Mouse (Mus musculus): ENCODE results near the gene Hhipl1. TPM values are rescaled to one million over a fixed set of nuclear protein-coding genes. Genes with fewer than 3 reads are reported as not detected.

Gene Hhipl1
- not detected in 2 replicates for polyA plus RNA-seq (2015; fragmentation: Nextera tagmentation; extraction: Ambion mirVana)

GRCm38 (mm10) chr12:108305812-108306794, at the start of gene Hhipl1:
Hhipl1 (plus strand) TSS chr12:108306270.
- H3K27ac ChIP-seq, result no peak within 1 kb of the TSS
- H3K9me3 ChIP-seq (replicated peaks), result no peaks in the 10 kb centered on the region
- peak within 1 kb of the TSS; percentile 49 for H3K4me3 ChIP-seq (replicated peaks)
- no peaks in the 10 kb centered on the region for H3K36me3 ChIP-seq
- peak within 1 kb of the TSS; percentile 66 for H3K4me2 ChIP-seq
- ATAC-seq (ENCODE audit: low read depth) (no peak), DNase-seq (no peak)
- peak within 1 kb of the TSS; percentile 53; the same call in 1 of the 2 replicates for H3K9ac ChIP-seq
- no peaks in the 10 kb centered on the region; the same call in 1 of the 2 replicates for H3K4me1 ChIP-seq (replicated peaks)
- peaks cover 60% of the 10 kb centered on the region for H3K27me3 ChIP-seq
- WGBS (ENCODE audit: insufficient replicate concordance), result 3% methylated on average over 66 of the region's 67 CpGs

GRCm38 (mm10) chr12:108256734-108257133, 49.3 kb upstream of the Hhipl1 start:
- Histone ChIP-seq H3K4me2 (no peak overlapping the region), H3K9ac (no peak overlapping the region), H3K4me3 (replicated peaks) (no peak overlapping the region), H3K27me3 (no peaks in the 10 kb centered on the region), H3K27ac (no peak overlapping the region), H3K4me1 (replicated peaks) (peaks cover 47% of the 10 kb centered on the region), H3K36me3 (no peaks in the 10 kb centered on the region), H3K9me3 (replicated peaks) (no peaks in the 10 kb centered on the region)
- no peak for DNase-seq
- 70% methylated on average over 10 of the region's 10 CpGs for WGBS (ENCODE audit: insufficient replicate concordance)
- 0 out of 2 replicates have a peak, but pooled peaks have one; percentile 13 for ATAC-seq (ENCODE audit: low read depth)

- no peaks in the 10 kb centered on the region for H3K9me3 ChIP-seq (replicated peaks)
Observed at GRCm38 (mm10) chr12:108259322-108260049, 46.6 kb upstream of the Hhipl1 start.

GRCm38 (mm10) chr12:108260950-108261349, 45.1 kb upstream of the Hhipl1 start:
- Histone ChIP-seq H3K4me1 (replicated peaks) (peaks cover 51% of the 10 kb centered on the region), H3K4me3 (replicated peaks) (no peak overlapping the region), H3K27me3 (no peaks in the 10 kb centered on the region), H3K9ac (no peak overlapping the region), H3K27ac (no peak overlapping the region), H3K9me3 (replicated peaks) (no peaks in the 10 kb centered on the region), H3K4me2 (no peak overlapping the region), H3K36me3 (no peaks in the 10 kb centered on the region)
- DNase-seq (no peak), ATAC-seq (ENCODE audit: low read depth) (no peak)
- 71% methylated on average over 12 of the region's 12 CpGs for WGBS (ENCODE audit: insufficient replicate concordance)

More at GRCm38 (mm10) chr12:108259322-108260049, 46.6 kb upstream of the Hhipl1 start:
- no peaks in the 10 kb centered on the region for H3K27me3 ChIP-seq
- no peaks in the 10 kb centered on the region for H3K36me3 ChIP-seq
- no peak overlapping the region for H3K4me2 ChIP-seq
- no peak overlapping the region for H3K27ac ChIP-seq
- no peak overlapping the region for H3K4me3 ChIP-seq (replicated peaks)
- no peak for DNase-seq
- 76% methylated on average over 24 of the region's 24 CpGs for WGBS (ENCODE audit: insufficient replicate concordance)
- H3K9ac ChIP-seq, result no peak overlapping the region
- H3K4me1 ChIP-seq (replicated peaks), result peaks cover 43% of the 10 kb centered on the region
- no peak for ATAC-seq (ENCODE audit: low read depth)

- DNase-seq, result no peak
- WGBS (ENCODE audit: insufficient replicate concordance), result 38% methylated on average over 7 of the region's 7 CpGs
- peak; percentile 40 for ATAC-seq (ENCODE audit: low read depth)
- no peak overlapping the region for H3K4me2 ChIP-seq
- peaks cover 73% of the 10 kb centered on the region for H3K4me1 ChIP-seq (replicated peaks)
- H3K27me3 ChIP-seq, result no peaks in the 10 kb centered on the region
- no peak overlapping the region for H3K9ac ChIP-seq
- H3K9me3 ChIP-seq (replicated peaks), result no peaks in the 10 kb centered on the region
- H3K36me3 ChIP-seq, result no peaks in the 10 kb centered on the region
- H3K4me3 ChIP-seq (replicated peaks), result no peak overlapping the region
- peak overlapping the region; percentile 47; the same call in 1 of the 2 replicates for H3K27ac ChIP-seq
Observed at GRCm38 (mm10) chr12:108264918-108265317, 41.2 kb upstream of the Hhipl1 start.

- Histone ChIP-seq H3K4me1 (replicated peaks) (peaks cover 84% of the 10 kb centered on the region), H3K27me3 (no peaks in the 10 kb centered on the region), H3K4me3 (replicated peaks) (no peak overlapping the region), H3K9ac (no peak overlapping the region), H3K9me3 (replicated peaks) (no peaks in the 10 kb centered on the region), H3K4me2 (peak overlapping the region; percentile 17; the same call in 1 of the 2 replicates), H3K27ac (peak overlapping the region; percentile 34), H3K36me3 (no peaks in the 10 kb centered on the region)
- ATAC-seq (ENCODE audit: low read depth) (no peak), DNase-seq (no peak)
- WGBS (ENCODE audit: insufficient replicate concordance), result 47% methylated on average over 27 of the region's 27 CpGs
Observed at GRCm38 (mm10) chr12:108265831-108266619, 40.0 kb upstream of the Hhipl1 start.

- H3K9me3 ChIP-seq (replicated peaks), result no peaks in the 10 kb centered on the region
- DNase-seq (no peak), ATAC-seq (ENCODE audit: low read depth) (no peak)
- H3K27me3 ChIP-seq, result peaks cover 13% of the 10 kb centered on the region
- peaks cover 92% of the 10 kb centered on the region for H3K4me1 ChIP-seq (replicated peaks)
- H3K4me3 ChIP-seq (replicated peaks), result no peak overlapping the region
- H3K36me3 ChIP-seq, result no peaks in the 10 kb centered on the region
- H3K4me2 ChIP-seq, result no peak overlapping the region
- WGBS (ENCODE audit: insufficient replicate concordance), result 42% methylated on average over 7 of the region's 7 CpGs
- no peak overlapping the region for H3K27ac ChIP-seq
- no peak overlapping the region for H3K9ac ChIP-seq
Observed at GRCm38 (mm10) chr12:108267653-108268052, 38.4 kb upstream of the Hhipl1 start.

GRCm38 (mm10) chr12:108268970-108269369, 37.1 kb upstream of the Hhipl1 start:
- DNase-seq (no peak), ATAC-seq (ENCODE audit: low read depth) (no peak)
- Histone ChIP-seq H3K4me3 (replicated peaks) (no peak overlapping the region), H3K27ac (no peak overlapping the region), H3K27me3 (peaks cover 26% of the 10 kb centered on the region), H3K36me3 (no peaks in the 10 kb centered on the region), H3K9me3 (replicated peaks) (no peaks in the 10 kb centered on the region), H3K4me2 (no peak overlapping the region), H3K9ac (no peak overlapping the region), H3K4me1 (replicated peaks) (peaks cover 98% of the 10 kb centered on the region)
- WGBS (ENCODE audit: insufficient replicate concordance), result 75% methylated on average over 10 of the region's 10 CpGs

GRCm38 (mm10) chr12:108269699-108270098, 36.4 kb upstream of the Hhipl1 start:
- 0 out of 2 replicates have a peak overlapping the region, but pooled peaks have one; percentile 94 for H3K4me2 ChIP-seq
- no peaks in the 10 kb centered on the region for H3K36me3 ChIP-seq
- H3K4me3 ChIP-seq (replicated peaks), result no peak overlapping the region
- H3K27me3 ChIP-seq, result peaks cover 33% of the 10 kb centered on the region
- DNase-seq (no peak), ATAC-seq (ENCODE audit: low read depth) (no peak)
- H3K9ac ChIP-seq, result no peak overlapping the region
- H3K27ac ChIP-seq, result 0 out of 2 replicates have a peak overlapping the region, but pooled peaks have one; percentile 36
- WGBS (ENCODE audit: insufficient replicate concordance), result 44% methylated on average over 5 of the region's 5 CpGs
- H3K4me1 ChIP-seq (replicated peaks), result peaks cover 98% of the 10 kb centered on the region
- no peaks in the 10 kb centered on the region for H3K9me3 ChIP-seq (replicated peaks)

GRCm38 (mm10) chr12:108270240-108270919, 35.7 kb upstream of the Hhipl1 start:
- Histone ChIP-seq H3K9ac (no peak overlapping the region), H3K4me3 (replicated peaks) (no peak overlapping the region), H3K4me2 (peak overlapping the region; percentile 94), H3K9me3 (replicated peaks) (no peaks in the 10 kb centered on the region), H3K36me3 (no peaks in the 10 kb centered on the region), H3K4me1 (replicated peaks) (peaks cover 98% of the 10 kb centered on the region), H3K27ac (0 out of 2 replicates have a peak overlapping the region, but pooled peaks have one; percentile 12), H3K27me3 (peaks cover 40% of the 10 kb centered on the region)
- ATAC-seq (ENCODE audit: low read depth), result no peak
- no peak for DNase-seq
- 45% methylated on average over 11 of the region's 13 CpGs for WGBS (ENCODE audit: insufficient replicate concordance)
